Mouse (Mus musculus): ENCODE measurements at regions not wholly inside any gene's neighbourhood (a gene's known extent, or its start where the extent isn't known, plus 50 kb on each side); places are given as distances from the start of the nearest gene placed in this dataset.

- 58% methylated on average over 3 of the region's 3 CpGs for WGBS
- Histone ChIP-seq H3K9me3 (replicated peaks; ENCODE audit: control insufficient read depth, low read length) (no peaks in the 10 kb centered on the region), H3K4me1 (ENCODE audit: control insufficient read depth, insufficient read depth, low read length) (no peaks in the 10 kb centered on the region), H3K4me2 (ENCODE audit: low read depth, low read length) (no peak overlapping the region), H3K27ac (ENCODE audit: low read length) (no peak overlapping the region), H3K9ac (ENCODE audit: low read length) (no peak overlapping the region), H3K4me3 (ENCODE audit: low read length) (no peak overlapping the region), H3K27me3 (ENCODE audit: control insufficient read depth, insufficient read depth, low read length) (no peaks in the 10 kb centered on the region), H3K36me3 (ENCODE audit: control insufficient read depth, insufficient read depth) (no peaks in the 10 kb centered on the region)
- ATAC-seq (replicated peaks; ENCODE audit: extremely low read depth, insufficient read depth, low FRiP score), result no peak
These were observed 289.1 kb upstream of the Sash1 start for GRCm38 (mm10) chr10:9174997-9175396.

GRCm38 (mm10) chr10:9173509-9173908, 287.6 kb upstream of the Sash1 start:
- Histone ChIP-seq H3K9ac (ENCODE audit: low read length) (no peak overlapping the region), H3K9me3 (replicated peaks; ENCODE audit: control insufficient read depth, low read length) (no peaks in the 10 kb centered on the region), H3K27me3 (ENCODE audit: control insufficient read depth, insufficient read depth, low read length) (no peaks in the 10 kb centered on the region), H3K4me1 (ENCODE audit: control insufficient read depth, insufficient read depth, low read length) (no peaks in the 10 kb centered on the region), H3K27ac (ENCODE audit: low read length) (no peak overlapping the region), H3K36me3 (ENCODE audit: control insufficient read depth, insufficient read depth) (no peaks in the 10 kb centered on the region), H3K4me2 (ENCODE audit: low read depth, low read length) (no peak overlapping the region), H3K4me3 (ENCODE audit: low read length) (no peak overlapping the region)
- WGBS, result 80% methylated on average over 2 of the region's 2 CpGs
- ATAC-seq (replicated peaks; ENCODE audit: extremely low read depth, insufficient read depth, low FRiP score), result no peak

- Histone ChIP-seq H3K4me2 (ENCODE audit: low read depth, low read length) (no peak overlapping the region), H3K4me3 (ENCODE audit: low read length) (no peak overlapping the region), H3K36me3 (ENCODE audit: control insufficient read depth, insufficient read depth) (no peaks in the 10 kb centered on the region), H3K9ac (ENCODE audit: low read length) (no peak overlapping the region), H3K27me3 (ENCODE audit: control insufficient read depth, insufficient read depth, low read length) (no peaks in the 10 kb centered on the region), H3K4me1 (ENCODE audit: control insufficient read depth, insufficient read depth, low read length) (no peaks in the 10 kb centered on the region), H3K27ac (ENCODE audit: low read length) (no peak overlapping the region), H3K9me3 (replicated peaks; ENCODE audit: control insufficient read depth, low read length) (no peaks in the 10 kb centered on the region; the same call in 1 of the 2 replicates)
- 71% methylated on average over 7 of the region's 7 CpGs for WGBS
- no peak for ATAC-seq (replicated peaks; ENCODE audit: extremely low read depth, insufficient read depth, low FRiP score)
These were observed 282.9 kb upstream of the Sash1 start for GRCm38 (mm10) chr10:9168725-9169124.

GRCm38 (mm10) chr10:9166017-9166416, 280.1 kb upstream of the Sash1 start:
- no peaks in the 10 kb centered on the region for H3K4me1 ChIP-seq (ENCODE audit: control insufficient read depth, insufficient read depth, low read length)
- 85% methylated on average over 12 of the region's 12 CpGs for WGBS
- no peak for ATAC-seq (replicated peaks; ENCODE audit: extremely low read depth, insufficient read depth, low FRiP score)

GRCm38 (mm10) chr10:9165598-9165997, 279.7 kb upstream of the Sash1 start:
- H3K27ac ChIP-seq (ENCODE audit: low read length), result no peak overlapping the region
- H3K4me2 ChIP-seq (ENCODE audit: low read depth, low read length), result no peak overlapping the region
- H3K4me1 ChIP-seq (ENCODE audit: control insufficient read depth, insufficient read depth, low read length), result no peaks in the 10 kb centered on the region
- H3K9me3 ChIP-seq (replicated peaks; ENCODE audit: control insufficient read depth, low read length), result no peaks in the 10 kb centered on the region; the same call in 1 of the 2 replicates
- H3K36me3 ChIP-seq (ENCODE audit: control insufficient read depth, insufficient read depth), result no peaks in the 10 kb centered on the region
- ATAC-seq (replicated peaks; ENCODE audit: extremely low read depth, insufficient read depth, low FRiP score), result no peak
- 82% methylated on average over 12 of the region's 12 CpGs for WGBS
- no peak overlapping the region for H3K4me3 ChIP-seq (ENCODE audit: low read length)
- H3K9ac ChIP-seq (ENCODE audit: low read length), result no peak overlapping the region
- no peaks in the 10 kb centered on the region for H3K27me3 ChIP-seq (ENCODE audit: control insufficient read depth, insufficient read depth, low read length)

More at GRCm38 (mm10) chr10:9166017-9166416, 280.1 kb upstream of the Sash1 start:
- H3K9ac ChIP-seq (ENCODE audit: low read length), result no peak overlapping the region
- H3K4me3 ChIP-seq (ENCODE audit: low read length), result no peak overlapping the region
- no peaks in the 10 kb centered on the region; the same call in 1 of the 2 replicates for H3K9me3 ChIP-seq (replicated peaks; ENCODE audit: control insufficient read depth, low read length)
- no peaks in the 10 kb centered on the region for H3K27me3 ChIP-seq (ENCODE audit: control insufficient read depth, insufficient read depth, low read length)
- H3K4me2 ChIP-seq (ENCODE audit: low read depth, low read length), result no peak overlapping the region
- no peak overlapping the region for H3K27ac ChIP-seq (ENCODE audit: low read length)
- H3K36me3 ChIP-seq (ENCODE audit: control insufficient read depth, insufficient read depth), result no peaks in the 10 kb centered on the region

GRCm38 (mm10) chr10:9164333-9164732, 278.5 kb upstream of the Sash1 start:
- no peak for ATAC-seq (replicated peaks; ENCODE audit: extremely low read depth, insufficient read depth, low FRiP score)
- no peak overlapping the region for H3K4me2 ChIP-seq (ENCODE audit: low read depth, low read length)
- WGBS, result 79% methylated on average over 7 of the region's 7 CpGs

GRCm38 (mm10) chr10:9161597-9161996, 275.7 kb upstream of the Sash1 start:
- no peak overlapping the region for H3K4me2 ChIP-seq (ENCODE audit: low read depth, low read length)
- no peaks in the 10 kb centered on the region for H3K9me3 ChIP-seq (replicated peaks; ENCODE audit: control insufficient read depth, low read length)
- WGBS, result 91% methylated on average over 7 of the region's 7 CpGs
- no peaks in the 10 kb centered on the region for H3K27me3 ChIP-seq (ENCODE audit: control insufficient read depth, insufficient read depth, low read length)
- H3K9ac ChIP-seq (ENCODE audit: low read length), result no peak overlapping the region
- H3K27ac ChIP-seq (ENCODE audit: low read length), result no peak overlapping the region
- H3K4me3 ChIP-seq (ENCODE audit: low read length), result no peak overlapping the region
- no peaks in the 10 kb centered on the region for H3K36me3 ChIP-seq (ENCODE audit: control insufficient read depth, insufficient read depth)
- no peak for ATAC-seq (replicated peaks; ENCODE audit: extremely low read depth, insufficient read depth, low FRiP score)
- no peaks in the 10 kb centered on the region for H3K4me1 ChIP-seq (ENCODE audit: control insufficient read depth, insufficient read depth, low read length)

More at GRCm38 (mm10) chr10:9164333-9164732, 278.5 kb upstream of the Sash1 start:
- Histone ChIP-seq H3K9ac (ENCODE audit: low read length) (no peak overlapping the region), H3K27me3 (ENCODE audit: control insufficient read depth, insufficient read depth, low read length) (no peaks in the 10 kb centered on the region), H3K4me3 (ENCODE audit: low read length) (no peak overlapping the region), H3K4me1 (ENCODE audit: control insufficient read depth, insufficient read depth, low read length) (no peaks in the 10 kb centered on the region), H3K27ac (ENCODE audit: low read length) (no peak overlapping the region), H3K36me3 (ENCODE audit: control insufficient read depth, insufficient read depth) (no peaks in the 10 kb centered on the region), H3K9me3 (replicated peaks; ENCODE audit: control insufficient read depth, low read length) (no peaks in the 10 kb centered on the region; the same call in 1 of the 2 replicates)

GRCm38 (mm10) chr10:9157299-9158215, 271.7 kb upstream of the Sash1 start:
- Histone ChIP-seq H3K9ac (ENCODE audit: low read length) (no peak overlapping the region), H3K36me3 (ENCODE audit: control insufficient read depth, insufficient read depth) (no peaks in the 10 kb centered on the region), H3K27ac (ENCODE audit: low read length) (no peak overlapping the region), H3K27me3 (ENCODE audit: control insufficient read depth, insufficient read depth, low read length) (no peaks in the 10 kb centered on the region), H3K4me2 (ENCODE audit: low read depth, low read length) (no peak overlapping the region), H3K4me3 (ENCODE audit: low read length) (no peak overlapping the region), H3K4me1 (ENCODE audit: control insufficient read depth, insufficient read depth, low read length) (no peaks in the 10 kb centered on the region), H3K9me3 (replicated peaks; ENCODE audit: control insufficient read depth, low read length) (no peaks in the 10 kb centered on the region)
- ATAC-seq (replicated peaks; ENCODE audit: extremely low read depth, insufficient read depth, low FRiP score), result no peak
- 59% methylated on average over 10 of the region's 10 CpGs for WGBS

- Histone ChIP-seq H3K9me3 (replicated peaks; ENCODE audit: control insufficient read depth, low read length) (no peaks in the 10 kb centered on the region), H3K4me3 (ENCODE audit: low read length) (no peak overlapping the region), H3K9ac (ENCODE audit: low read length) (no peak overlapping the region), H3K27me3 (ENCODE audit: control insufficient read depth, insufficient read depth, low read length) (no peaks in the 10 kb centered on the region), H3K36me3 (ENCODE audit: control insufficient read depth, insufficient read depth) (no peaks in the 10 kb centered on the region), H3K4me1 (ENCODE audit: control insufficient read depth, insufficient read depth, low read length) (no peaks in the 10 kb centered on the region), H3K4me2 (ENCODE audit: low read depth, low read length) (no peak overlapping the region), H3K27ac (ENCODE audit: low read length) (no peak overlapping the region)
- ATAC-seq (replicated peaks; ENCODE audit: extremely low read depth, insufficient read depth, low FRiP score), result no peak
- 63% methylated on average over 2 of the region's 2 CpGs for WGBS
These were observed 250.2 kb upstream of the Sash1 start for GRCm38 (mm10) chr10:9136099-9136498.
